Mouse (Mus musculus) embryo, embryonic 10 days (tissue): ENCODE measurements at regions not wholly inside any gene's neighbourhood (a gene's known extent, or its start where the extent isn't known, plus 50 kb on each side); places are given as distances from the start of the nearest gene placed in this dataset.
A peak's percentile ranks its signal among the peaks of the same experiment; 100 is the strongest.

ENCODE experiments used
- DNase-seq: peaks from one replicate; pipeline ENCODE4 v3.0.0-alpha.2; 2015; ENCODE audit warnings: low spot score

GRCm38 (mm10) chr9:47276303-47277005 is 253.5 kb upstream of the Cadm1 start:
- no peak for DNase-seq

- DNase-seq: no peak
Observed at GRCm38 (mm10) chr9:47279410-47279809, 250.6 kb upstream of the Cadm1 start.

GRCm38 (mm10) chr9:47280146-47280545 is 249.8 kb upstream of the Cadm1 start:
- peak; percentile 63 for DNase-seq

GRCm38 (mm10) chr9:47280598-47280997 is 249.4 kb upstream of the Cadm1 start:
- peak; percentile 36 for DNase-seq

- DNase-seq: no peak
Observed at GRCm38 (mm10) chr9:47283746-47284455, 246.1 kb upstream of the Cadm1 start.

GRCm38 (mm10) chr9:47286930-47287722 is 242.8 kb upstream of the Cadm1 start:
- peak; percentile 64 for DNase-seq

- peak; percentile 76 for DNase-seq
Observed at GRCm38 (mm10) chr9:47288587-47289199, 241.3 kb upstream of the Cadm1 start.

GRCm38 (mm10) chr9:47300633-47301032 is 229.3 kb upstream of the Cadm1 start:
- DNase-seq: no peak

- no peak for DNase-seq
Observed at GRCm38 (mm10) chr9:47307125-47307751, 222.7 kb upstream of the Cadm1 start.

GRCm38 (mm10) chr9:47307752-47308500 is 222.0 kb upstream of the Cadm1 start:
- peak; percentile 21 for DNase-seq

- no peak for DNase-seq
Observed at GRCm38 (mm10) chr9:47313433-47313832, 216.5 kb upstream of the Cadm1 start.

- no peak for DNase-seq
Observed at GRCm38 (mm10) chr9:47314236-47314635, 215.7 kb upstream of the Cadm1 start.

- no peak for DNase-seq
Observed at GRCm38 (mm10) chr9:47320345-47320744, 209.6 kb upstream of the Cadm1 start.

GRCm38 (mm10) chr9:47321106-47321789 is 208.7 kb upstream of the Cadm1 start:
- no peak for DNase-seq

GRCm38 (mm10) chr9:47322293-47322692 is 207.7 kb upstream of the Cadm1 start:
- DNase-seq: no peak

GRCm38 (mm10) chr9:47323051-47323450 is 206.9 kb upstream of the Cadm1 start:
- no peak for DNase-seq

- DNase-seq: no peak
Observed at GRCm38 (mm10) chr9:47327575-47327974, 202.4 kb upstream of the Cadm1 start.

- no peak for DNase-seq
Observed at GRCm38 (mm10) chr9:47332929-47333328, 197.0 kb upstream of the Cadm1 start.

- no peak for DNase-seq
Observed at GRCm38 (mm10) chr9:47338221-47338620, 191.8 kb upstream of the Cadm1 start.

GRCm38 (mm10) chr9:47346527-47347111 is 183.4 kb upstream of the Cadm1 start:
- DNase-seq: no peak
